Mouse (Mus musculus) lung, embryonic 15.5 days (tissue): Measurements from ENCODE around the gene Grb10. TPM values are rescaled to one million over a fixed set of nuclear protein-coding genes. Genes with fewer than 3 reads are reported as not detected.

ENCODE experiments used
- ATAC-seq: fragments of 200-750 bp; cut with Nextera tagmentation; 2 replicates; pipeline ENCODE4 v1.8.0; 2017; ENCODE audit warnings: moderate number of reproducible peaks, borderline replicate concordance; ENCODE audit not compliant: low FRiP score, low TSS enrichment; ENCODE audit errors: extremely low read depth
- H3K27ac ChIP-seq: fragments of 300-500 bp; sonication (generic); 2 replicates; pipeline ENCODE4 v1.5.1; 2015; ENCODE audit warnings: moderate library complexity, mild to moderate bottlenecking, inconsistent platforms
- H3K27me3 ChIP-seq: fragments of 300-500 bp; sonication (generic); 2 replicates; pipeline ENCODE4 v1.6.1; 2015; ENCODE audit warnings: inconsistent platforms
- H3K36me3 ChIP-seq: fragments of 300-500 bp; sonication (generic); 2 replicates; pipeline ENCODE4 v1.6.1; 2015; ENCODE audit warnings: inconsistent platforms
- H3K4me1 ChIP-seq: fragments of 300-500 bp; sonication (generic); 2 replicates; pipeline ENCODE4 v1.6.1; 2015; ENCODE audit warnings: inconsistent platforms
- H3K4me2 ChIP-seq: fragments of 300-500 bp; sonication (generic); 2 replicates; pipeline ENCODE4 v1.6.1; 2015; ENCODE audit warnings: inconsistent platforms, mild to moderate bottlenecking, moderate library complexity
- H3K4me3 ChIP-seq: fragments of 300-500 bp; sonication (generic); 2 replicates; pipeline ENCODE4 v1.5.1; 2015; ENCODE audit warnings: mild to moderate bottlenecking, inconsistent platforms
- H3K9ac ChIP-seq: fragments of 300-500 bp; sonication (generic); 2 replicates; pipeline ENCODE4 v1.6.1; 2015; ENCODE audit warnings: inconsistent platforms
- H3K9me3 ChIP-seq: fragments of 300-500 bp; sonication (generic); 2 replicates; pipeline ENCODE4 v1.6.1; 2016; ENCODE audit warnings: inconsistent platforms
- WGBS: fragments of 180-500 bp; shearing (Covaris S2); methylation state at CpG from one replicate; pipeline ENCODE4 v1.1.7; 2015; 5-methylcytosine and 5-hydroxymethylcytosine counted together
- polyA plus RNA-seq: library from polyadenylated mRNA; unstranded; fragments of >200 nt; fragmentation: Nextera tagmentation; extraction: Ambion mirVana; gene quantifications from 2 replicates; pipeline ENCODE4 v1.2.1, GENCODE M21; 2015

Grb10 gene
- polyA plus RNA-seq, 1 experiment from 2014 or later, result 600 TPM

DNA sequence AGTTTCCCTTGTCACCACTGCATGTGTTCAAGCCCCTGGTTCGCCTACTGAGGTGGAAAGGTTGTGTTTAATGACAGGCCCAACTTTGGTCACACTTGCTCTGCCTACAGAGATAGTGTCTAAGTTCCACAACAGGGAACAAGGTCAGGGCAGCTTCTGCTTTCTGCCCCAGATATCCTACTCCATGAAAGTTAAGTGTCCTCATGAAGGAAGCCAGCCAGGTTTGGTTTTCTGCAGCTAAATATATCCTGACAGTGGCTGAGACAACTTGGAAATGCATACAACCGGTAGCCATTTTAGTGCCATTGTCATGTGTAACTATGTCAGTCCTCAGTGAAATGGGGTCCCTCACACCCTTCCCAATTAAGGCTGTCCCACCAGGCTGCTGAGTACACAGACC is 73.8 kb downstream of the Grb10 start:
- Histone ChIP-seq H3K4me2 (no peak overlapping the region), H3K36me3 (peaks cover 44% of the 10 kb centered on the region), H3K4me1 (peaks cover 55% of the 10 kb centered on the region), H3K4me3 (no peak overlapping the region), H3K27ac (peak overlapping the region; percentile 48; the same call in 1 of the 2 replicates), H3K27me3 (no peaks in the 10 kb centered on the region), H3K9me3 (no peaks in the 10 kb centered on the region), H3K9ac (no peak overlapping the region)
- 94% methylated on average over 2 of the region's 2 CpGs for WGBS
- ATAC-seq, result no peak

GRCm38 (mm10) chr11:11963587-11963986 is 74.9 kb downstream of the Grb10 start:
- WGBS, result 62% methylated on average over 3 of the region's 3 CpGs
- H3K27me3 ChIP-seq, result no peaks in the 10 kb centered on the region
- peaks cover 45% of the 10 kb centered on the region for H3K4me1 ChIP-seq
- H3K4me3 ChIP-seq, result no peak overlapping the region
- no peak for ATAC-seq
- peaks cover 33% of the 10 kb centered on the region for H3K36me3 ChIP-seq
- no peak overlapping the region for H3K9ac ChIP-seq
- H3K27ac ChIP-seq, result peak overlapping the region; percentile 69
- no peaks in the 10 kb centered on the region for H3K9me3 ChIP-seq
- no peak overlapping the region for H3K4me2 ChIP-seq

DNA sequence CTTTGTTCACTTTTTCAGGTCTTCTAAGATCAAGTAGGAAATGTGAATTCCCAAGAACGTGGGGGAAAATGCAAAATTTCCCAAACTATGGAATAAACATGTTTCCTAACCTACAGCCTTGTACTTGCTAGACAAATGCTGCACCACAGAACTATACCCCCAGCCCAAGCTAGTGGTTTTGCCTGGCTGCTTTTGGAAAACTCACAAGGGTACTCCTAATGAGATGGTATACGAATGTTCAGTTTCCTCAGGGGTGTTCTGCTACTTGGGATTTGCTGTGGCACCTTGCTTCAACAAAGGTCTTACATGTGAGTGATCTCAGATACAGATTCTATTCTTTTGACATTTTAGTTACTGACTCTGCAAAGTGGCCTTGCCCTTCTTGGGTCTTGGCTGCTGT is 75.4 kb downstream of the Grb10 start:
- 71% methylated on average over 2 of the region's 2 CpGs for WGBS
- peak overlapping the region; percentile 69 for H3K27ac ChIP-seq
- H3K9me3 ChIP-seq, result no peaks in the 10 kb centered on the region
- no peaks in the 10 kb centered on the region for H3K27me3 ChIP-seq
- no peak overlapping the region for H3K4me2 ChIP-seq
- ATAC-seq, result no peak
- no peak overlapping the region for H3K4me3 ChIP-seq
- no peak overlapping the region for H3K9ac ChIP-seq
- peaks cover 32% of the 10 kb centered on the region for H3K36me3 ChIP-seq
- peaks cover 47% of the 10 kb centered on the region for H3K4me1 ChIP-seq

- Histone ChIP-seq H3K4me1 (peaks cover 50% of the 10 kb centered on the region), H3K4me2 (no peak overlapping the region), H3K4me3 (no peak overlapping the region), H3K36me3 (peaks cover 31% of the 10 kb centered on the region), H3K27me3 (no peaks in the 10 kb centered on the region), H3K9ac (no peak overlapping the region), H3K27ac (peak overlapping the region; percentile 76), H3K9me3 (no peaks in the 10 kb centered on the region)
- WGBS, result 19% methylated on average over 5 of the region's 5 CpGs
- ATAC-seq, result peak; percentile 73
Measured at GRCm38 (mm10) chr11:11962629-11962954, 75.9 kb downstream of the Grb10 start.

DNA sequence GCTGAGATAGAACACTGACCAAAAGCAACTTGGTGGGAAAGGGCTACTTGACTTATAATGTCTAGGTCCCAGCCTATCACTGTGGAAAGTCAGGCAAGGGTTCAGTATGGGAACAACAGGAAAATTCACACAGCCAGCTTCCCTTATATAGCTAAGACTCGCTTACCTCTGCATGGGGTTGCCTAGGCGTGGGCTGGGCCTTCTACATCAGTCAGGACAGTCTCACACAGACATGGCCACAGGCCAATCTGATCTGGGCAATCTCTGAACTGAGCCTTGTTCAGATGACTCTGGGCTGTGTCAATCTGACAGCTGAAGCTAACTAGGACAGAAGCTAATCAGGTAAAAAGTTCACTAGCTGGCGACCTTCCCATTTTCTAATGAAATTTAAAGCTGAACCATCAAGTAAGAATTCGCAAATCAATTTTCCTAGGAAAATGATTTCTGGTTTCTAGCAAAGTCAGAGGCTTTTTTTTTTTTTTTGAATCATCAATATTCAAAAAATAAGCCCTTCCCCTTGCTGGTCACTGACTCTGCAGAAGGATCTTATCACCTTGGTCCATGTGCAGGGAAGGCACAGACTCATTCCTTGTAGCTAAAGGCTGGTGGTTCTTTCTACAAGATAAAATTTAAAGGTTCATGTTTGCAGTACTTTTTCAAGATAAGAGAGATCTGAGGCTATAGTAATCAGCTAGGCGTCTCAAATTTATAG is 76.4 kb downstream of the Grb10 start:
- Histone ChIP-seq H3K9me3 (no peaks in the 10 kb centered on the region), H3K4me2 (no peak overlapping the region), H3K4me3 (no peak overlapping the region), H3K9ac (no peak overlapping the region), H3K36me3 (peaks cover 28% of the 10 kb centered on the region), H3K4me1 (peaks cover 51% of the 10 kb centered on the region), H3K27ac (peak overlapping the region; percentile 76), H3K27me3 (no peaks in the 10 kb centered on the region)
- 0 out of 2 replicates have a peak, but pooled peaks have one; percentile 23 for ATAC-seq
- WGBS, result 62% methylated on average over 5 of the region's 5 CpGs

DNA sequence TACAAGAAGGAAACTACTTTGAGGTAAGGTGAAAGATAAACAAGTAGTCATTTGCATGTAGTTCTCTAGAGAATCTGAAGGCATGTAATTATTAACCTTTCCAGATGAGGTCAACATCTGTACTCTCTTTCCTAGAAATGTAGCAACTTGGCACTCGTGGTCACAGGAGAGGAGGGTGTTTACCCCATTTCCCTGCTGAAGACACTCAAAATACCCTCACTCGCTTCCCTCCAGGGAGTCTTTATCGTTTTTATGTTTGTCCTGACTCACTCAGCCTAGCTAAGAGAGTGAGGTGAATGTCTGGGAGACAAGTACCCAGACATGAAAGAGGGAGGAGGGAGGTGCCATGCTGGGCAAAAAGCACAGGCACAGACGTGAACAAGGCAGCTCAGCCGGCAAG is 77.6 kb downstream of the Grb10 start:
- Histone ChIP-seq H3K4me1 (peaks cover 48% of the 10 kb centered on the region), H3K36me3 (peaks cover 18% of the 10 kb centered on the region; the same call in 1 of the 2 replicates), H3K27me3 (no peaks in the 10 kb centered on the region), H3K27ac (peak overlapping the region; percentile 76), H3K9ac (no peak overlapping the region), H3K9me3 (no peaks in the 10 kb centered on the region), H3K4me2 (no peak overlapping the region), H3K4me3 (no peak overlapping the region)
- 22% methylated on average over 5 of the region's 5 CpGs for WGBS
- no peak for ATAC-seq

GRCm38 (mm10) chr11:11960227-11960626 is 78.3 kb downstream of the Grb10 start:
- peak overlapping the region; percentile 76 for H3K27ac ChIP-seq
- peaks cover 12% of the 10 kb centered on the region; the same call in 1 of the 2 replicates for H3K36me3 ChIP-seq
- no peak overlapping the region for H3K4me3 ChIP-seq
- 78% methylated on average over 2 of the region's 2 CpGs for WGBS
- no peak overlapping the region for H3K9ac ChIP-seq
- H3K27me3 ChIP-seq, result no peaks in the 10 kb centered on the region
- no peak for ATAC-seq
- H3K9me3 ChIP-seq, result no peaks in the 10 kb centered on the region
- no peak overlapping the region for H3K4me2 ChIP-seq
- H3K4me1 ChIP-seq, result peaks cover 51% of the 10 kb centered on the region

- no peak overlapping the region for H3K4me2 ChIP-seq
Measured at GRCm38 (mm10) chr11:11958479-11958878, 80.0 kb downstream of the Grb10 start.

GRCm38 (mm10) chr11:11958061-11958361 is 80.5 kb downstream of the Grb10 start:
- WGBS, result 70% methylated on average over 2 of the region's 2 CpGs
- peak overlapping the region; percentile 66 for H3K27ac ChIP-seq

More at GRCm38 (mm10) chr11:11958479-11958878, 80.0 kb downstream of the Grb10 start:
- Histone ChIP-seq H3K27ac (0 out of 2 replicates have a peak overlapping the region, but pooled peaks have one; percentile 45), H3K4me1 (peaks cover 62% of the 10 kb centered on the region), H3K36me3 (peaks cover 4% of the 10 kb centered on the region; the same call in 1 of the 2 replicates), H3K9me3 (no peaks in the 10 kb centered on the region), H3K27me3 (no peaks in the 10 kb centered on the region), H3K9ac (no peak overlapping the region), H3K4me3 (no peak overlapping the region)
- ATAC-seq, result no peak
- WGBS, result 59% methylated on average over 2 of the region's 2 CpGs

GRCm38 (mm10) chr11:11957211-11958060 is 81.0 kb downstream of the Grb10 start:
- no peak overlapping the region for H3K4me3 ChIP-seq
- H3K36me3 ChIP-seq, result peaks cover 7% of the 10 kb centered on the region; the same call in 1 of the 2 replicates
- ATAC-seq, result peak; percentile 57; the same call in 1 of the 2 replicates
- no peak overlapping the region for H3K9ac ChIP-seq
- WGBS, result 48% methylated on average over 5 of the region's 5 CpGs
- H3K9me3 ChIP-seq, result no peaks in the 10 kb centered on the region
- H3K27me3 ChIP-seq, result no peaks in the 10 kb centered on the region
- H3K4me2 ChIP-seq, result no peak overlapping the region
- H3K27ac ChIP-seq, result peak overlapping the region; percentile 66
- peaks cover 62% of the 10 kb centered on the region for H3K4me1 ChIP-seq

More at GRCm38 (mm10) chr11:11958061-11958361, 80.5 kb downstream of the Grb10 start:
- Histone ChIP-seq H3K4me2 (no peak overlapping the region), H3K4me1 (peaks cover 61% of the 10 kb centered on the region), H3K9ac (no peak overlapping the region), H3K4me3 (no peak overlapping the region), H3K9me3 (no peaks in the 10 kb centered on the region), H3K27me3 (no peaks in the 10 kb centered on the region), H3K36me3 (peaks cover 4% of the 10 kb centered on the region; the same call in 1 of the 2 replicates)
- ATAC-seq, result no peak

GRCm38 (mm10) chr11:11955783-11956182 is 82.7 kb downstream of the Grb10 start:
- Histone ChIP-seq H3K9me3 (no peaks in the 10 kb centered on the region), H3K27me3 (no peaks in the 10 kb centered on the region), H3K9ac (0 out of 2 replicates have a peak overlapping the region, but pooled peaks have one; percentile 10), H3K4me3 (no peak overlapping the region), H3K27ac (peak overlapping the region; percentile 92), H3K4me1 (peaks cover 55% of the 10 kb centered on the region), H3K36me3 (peaks cover 16% of the 10 kb centered on the region), H3K4me2 (no peak overlapping the region)
- ATAC-seq, result no peak

DNA sequence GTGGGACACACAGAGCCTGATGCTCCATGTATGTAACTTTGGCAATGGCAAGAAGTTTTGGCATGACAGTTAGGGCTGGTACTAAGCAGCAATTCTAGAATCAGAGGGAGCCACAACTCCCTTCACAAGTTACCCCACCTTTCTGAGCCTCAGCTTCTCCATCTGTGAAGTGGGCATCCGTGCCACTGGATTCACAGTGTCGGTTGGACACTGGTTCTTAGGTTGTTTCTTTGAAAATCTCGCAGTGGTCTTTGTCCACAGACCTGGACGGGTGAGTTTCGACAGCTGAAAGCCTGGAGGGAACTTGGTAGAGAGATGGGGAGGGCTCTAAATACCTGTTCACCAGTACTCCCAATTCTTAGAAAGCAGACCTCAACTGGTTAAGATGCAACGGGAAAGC is 83.9 kb downstream of the Grb10 start:
- no peak for ATAC-seq
- Histone ChIP-seq H3K4me2 (no peak overlapping the region), H3K36me3 (peaks cover 23% of the 10 kb centered on the region), H3K27ac (peak overlapping the region; percentile 92), H3K4me1 (peaks cover 64% of the 10 kb centered on the region), H3K9ac (no peak overlapping the region), H3K4me3 (no peak overlapping the region), H3K9me3 (no peaks in the 10 kb centered on the region), H3K27me3 (no peaks in the 10 kb centered on the region)
- WGBS, result 79% methylated on average over 6 of the region's 6 CpGs
